Mouse (Mus musculus) forebrain, embryonic 16.5 days (tissue): ENCODE results near the gene Fam32a. TPM values are rescaled to one million over a fixed set of nuclear protein-coding genes. Genes with fewer than 3 reads are reported as not detected.

ENCODE experiments used
- ATAC-seq: fragments of 200-750 bp; cut with Nextera tagmentation; 2 replicates; pipeline ENCODE4 v1.8.0; 2017; ENCODE audit warnings: mild to moderate bottlenecking, moderate library complexity
- H3K27ac ChIP-seq: fragments of 300-500 bp; sonication (generic); 2 replicates; pipeline ENCODE4 v1.5.1; 2014; ENCODE audit warnings: low read length, control low read depth
- H3K27me3 ChIP-seq: fragments of 300-500 bp; sonication (generic); replicated peaks from 2 replicates; pipeline ENCODE4 v1.6.1; 2014; ENCODE audit warnings: low read length; ENCODE audit not compliant: control insufficient read depth, insufficient read depth
- H3K36me3 ChIP-seq: fragments of 300-500 bp; sonication (generic); 2 replicates; pipeline ENCODE4 v1.6.1; 2014; ENCODE audit not compliant: control insufficient read depth, insufficient read depth
- H3K4me1 ChIP-seq: fragments of 300-500 bp; sonication (generic); replicated peaks from 2 replicates; pipeline ENCODE4 v1.6.1; 2014; ENCODE audit warnings: low read length; ENCODE audit not compliant: control insufficient read depth, insufficient read depth
- H3K4me2 ChIP-seq: fragments of 300-500 bp; sonication (generic); 2 replicates; pipeline ENCODE4 v1.6.1; 2014; ENCODE audit warnings: mild to moderate bottlenecking, low read length, control low read depth
- H3K4me3 ChIP-seq: fragments of 300-500 bp; sonication (generic); replicated peaks from 2 replicates; pipeline ENCODE4 v1.5.1; 2014; ENCODE audit warnings: mild to moderate bottlenecking, low read length, control low read depth
- H3K9ac ChIP-seq: fragments of 300-500 bp; sonication (generic); replicated peaks from 2 replicates; pipeline ENCODE4 v1.6.1; 2014; ENCODE audit warnings: low read depth, low read length, control low read depth
- H3K9me3 ChIP-seq: fragments of 300-500 bp; sonication (generic); 2 replicates; pipeline ENCODE4 v1.6.1; 2016; ENCODE audit warnings: low read length; ENCODE audit not compliant: control insufficient read depth
- WGBS: fragments of 180-500 bp; shearing (Covaris S2); extraction: QIAGEN DNeasy Blood & Tissue Kit; methylation state at CpG from one replicate; pipeline ENCODE4 v1.1.7; 2014; 5-methylcytosine and 5-hydroxymethylcytosine counted together
- polyA plus RNA-seq: library from polyadenylated mRNA; unstranded; fragments of >200 nt; fragmentation: Nextera tagmentation; extraction: Ambion mirVana; gene quantifications from 2 replicates; pipeline ENCODE4 v1.2.1, GENCODE M21; 2015

Gene Fam32a
- polyA plus RNA-seq, 1 experiment from 2014 or later = 129 TPM

DNA sequence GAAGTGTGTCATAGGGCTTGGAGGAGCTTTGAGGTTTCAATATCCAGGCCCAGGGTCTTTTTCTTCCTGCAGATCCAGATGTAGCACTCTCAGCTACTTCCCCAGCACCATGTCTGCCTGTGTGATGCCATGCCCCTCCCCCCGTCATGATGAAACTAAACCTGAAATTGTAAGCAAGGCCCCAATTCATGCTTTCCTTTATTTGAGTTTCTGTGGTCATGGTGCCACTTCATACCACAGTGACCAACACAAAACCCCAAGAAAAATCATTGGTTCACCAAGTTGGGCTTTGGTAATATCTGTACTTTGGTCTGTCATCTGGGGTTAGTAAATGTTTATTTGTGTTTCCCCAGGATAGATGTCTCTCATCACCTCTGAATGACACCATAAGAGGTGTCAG is 10.9 kb upstream of the Fam32a start:
- ATAC-seq = no peak
- peaks cover 3% of the 10 kb centered on the region for H3K9me3 ChIP-seq
- 76% methylated on average over 1 of the region's 1 CpGs for WGBS

DNA sequence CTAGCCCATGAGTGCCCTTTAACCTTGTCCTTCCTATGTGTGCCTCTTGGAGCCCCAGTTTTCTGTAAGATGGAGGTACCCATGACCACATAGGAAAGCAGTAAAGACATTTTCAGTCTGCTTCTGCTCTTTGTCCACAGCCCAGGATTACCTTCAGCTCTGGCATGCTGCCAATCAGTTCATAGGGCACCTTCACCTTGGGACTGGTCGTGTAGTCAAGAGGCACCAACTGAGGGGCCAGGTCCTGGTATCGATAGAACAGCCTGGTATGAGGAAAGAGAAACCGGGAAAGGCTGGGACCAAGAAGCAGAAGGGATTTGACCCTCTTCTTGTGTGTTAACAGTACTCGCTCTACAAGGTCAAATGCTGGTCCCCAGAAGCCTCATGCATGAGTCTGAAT is 9.3 kb upstream of the Fam32a start:
- no peak for ATAC-seq
- Histone ChIP-seq H3K27ac (no peak overlapping the region), H3K27me3 (no peaks in the 10 kb centered on the region), H3K4me2 (no peak overlapping the region), H3K4me1 (no peaks in the 10 kb centered on the region), H3K9ac (no peak overlapping the region), H3K9me3 (no peaks in the 10 kb centered on the region), H3K4me3 (no peak overlapping the region), H3K36me3 (no peaks in the 10 kb centered on the region)
- WGBS = 80% methylated on average over 4 of the region's 4 CpGs

More for the DNA sequence above, 10.9 kb upstream of the Fam32a start:
- Histone ChIP-seq H3K27ac (no peak overlapping the region), H3K9ac (no peak overlapping the region), H3K36me3 (no peaks in the 10 kb centered on the region), H3K4me3 (no peak overlapping the region), H3K27me3 (no peaks in the 10 kb centered on the region), H3K4me1 (no peaks in the 10 kb centered on the region), H3K4me2 (no peak overlapping the region)

DNA sequence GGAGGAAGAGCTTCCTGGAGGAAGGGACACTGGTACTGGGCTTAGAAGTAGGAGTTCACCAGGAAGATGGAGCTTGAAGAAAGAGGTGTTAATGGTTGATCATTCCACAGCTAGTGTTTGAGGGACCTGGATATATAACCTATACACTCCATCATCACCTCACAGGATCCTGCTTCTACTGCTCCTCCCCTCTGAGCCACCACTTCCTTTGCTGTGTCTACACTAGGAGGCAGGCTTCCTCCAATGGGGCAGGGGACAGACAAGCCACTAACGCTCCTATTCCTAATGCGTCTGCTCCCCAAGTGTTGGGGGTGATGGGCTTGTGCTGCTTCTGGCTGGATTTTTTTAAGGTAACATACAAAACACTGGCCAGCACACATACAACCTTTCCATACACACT is 8.8 kb upstream of the Fam32a start:
- WGBS = 54% methylated on average over 2 of the region's 2 CpGs

GRCm38 (mm10) chr8:72211846-72212245 is 7.7 kb upstream of the Fam32a start:
- WGBS = 87% methylated on average over 1 of the region's 1 CpGs
- Histone ChIP-seq H3K27ac (no peak overlapping the region), H3K36me3 (no peaks in the 10 kb centered on the region), H3K4me1 (no peaks in the 10 kb centered on the region), H3K4me2 (no peak overlapping the region), H3K27me3 (no peaks in the 10 kb centered on the region), H3K4me3 (no peak overlapping the region), H3K9me3 (no peaks in the 10 kb centered on the region), H3K9ac (no peak overlapping the region)
- ATAC-seq = no peak

More for the DNA sequence above, 8.8 kb upstream of the Fam32a start:
- Histone ChIP-seq H3K27ac (no peak overlapping the region), H3K4me2 (no peak overlapping the region), H3K9me3 (no peaks in the 10 kb centered on the region), H3K4me1 (no peaks in the 10 kb centered on the region), H3K36me3 (no peaks in the 10 kb centered on the region), H3K27me3 (no peaks in the 10 kb centered on the region), H3K9ac (no peak overlapping the region), H3K4me3 (no peak overlapping the region)
- no peak for ATAC-seq

- Histone ChIP-seq H3K9ac (no peak within 1 kb of the TSS), H3K9me3 (no peaks in the 10 kb centered on the region)
These were observed 6.8 kb upstream of the Fam32a start, which contains the start of gene Cib3 for GRCm38 (mm10) chr8:72212751-72213150. Cib3 (minus strand) TSS chr8:72212837.

GRCm38 (mm10) chr8:72213536-72213935 is 6.0 kb upstream of the Fam32a start, which contains the start of gene Gm11034:
Gm11034 (minus strand) TSS chr8:72213636.
- H3K9me3 ChIP-seq = no peaks in the 10 kb centered on the region
- no peak within 1 kb of the TSS for H3K4me2 ChIP-seq
- WGBS = 74% methylated on average over 4 of the region's 4 CpGs
- no peak within 1 kb of the TSS for H3K4me3 ChIP-seq
- no peak within 1 kb of the TSS for H3K9ac ChIP-seq
- H3K36me3 ChIP-seq = no peaks in the 10 kb centered on the region
- no peaks in the 10 kb centered on the region for H3K4me1 ChIP-seq
- H3K27me3 ChIP-seq = no peaks in the 10 kb centered on the region
- no peak for ATAC-seq
- no peak within 1 kb of the TSS for H3K27ac ChIP-seq

More at GRCm38 (mm10) chr8:72212751-72213150, 6.8 kb upstream of the Fam32a start, which contains the start of gene Cib3:
- 57% methylated on average over 4 of the region's 4 CpGs for WGBS
- Histone ChIP-seq H3K4me2 (no peak within 1 kb of the TSS), H3K27me3 (no peaks in the 10 kb centered on the region), H3K27ac (no peak within 1 kb of the TSS), H3K4me3 (no peak within 1 kb of the TSS), H3K36me3 (no peaks in the 10 kb centered on the region), H3K4me1 (no peaks in the 10 kb centered on the region)
- ATAC-seq = no peak

DNA sequence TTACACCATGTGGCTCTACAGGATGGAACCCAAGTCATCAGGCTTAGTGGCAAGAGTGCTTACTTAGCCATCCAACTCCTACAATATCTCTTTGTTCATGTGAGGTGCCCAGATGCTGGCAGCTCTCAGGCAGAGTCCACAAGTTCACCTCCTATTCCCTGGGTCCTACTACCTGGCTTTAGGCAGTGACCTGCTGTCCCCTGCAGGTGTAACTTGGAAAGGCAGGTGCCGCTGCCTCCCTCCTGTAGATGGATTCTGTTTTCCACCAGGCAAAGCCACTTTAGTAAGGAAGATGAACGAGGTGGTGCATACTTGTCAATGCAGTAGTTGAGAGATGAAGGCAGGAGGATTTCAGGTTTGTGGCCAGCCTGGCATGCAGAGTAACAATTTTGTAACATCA is 4.5 kb upstream of the Fam32a start:
- Histone ChIP-seq H3K9me3 (no peaks in the 10 kb centered on the region), H3K27me3 (no peaks in the 10 kb centered on the region), H3K27ac (no peak overlapping the region), H3K9ac (no peak overlapping the region), H3K36me3 (no peaks in the 10 kb centered on the region), H3K4me3 (no peak overlapping the region), H3K4me2 (no peak overlapping the region), H3K4me1 (no peaks in the 10 kb centered on the region)
- 43% methylated on average over 2 of the region's 2 CpGs for WGBS
- ATAC-seq = no peak

DNA sequence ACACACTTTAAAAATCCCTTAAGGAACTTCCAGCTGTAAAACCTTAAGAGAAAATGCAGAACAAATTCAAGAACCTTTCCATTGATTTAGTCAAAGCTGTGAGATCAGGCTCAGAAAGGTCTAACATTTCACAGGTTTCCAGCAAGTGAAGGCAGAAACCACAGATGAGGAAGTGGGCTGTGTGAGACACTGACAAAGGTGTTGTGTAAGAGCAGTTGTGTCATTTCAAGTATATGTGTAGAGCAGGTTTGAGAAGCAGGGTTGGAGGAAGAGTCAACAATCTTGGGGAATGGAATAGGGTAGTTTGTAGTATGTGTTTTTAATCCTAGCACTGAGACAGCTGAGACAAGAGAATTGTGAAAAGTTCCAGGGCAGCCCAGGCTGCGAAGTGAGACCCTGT is 3.7 kb upstream of the Fam32a start:
- no peak for ATAC-seq
- WGBS = 38% methylated on average over 1 of the region's 1 CpGs
- H3K4me2 ChIP-seq = no peak overlapping the region
- H3K27me3 ChIP-seq = no peaks in the 10 kb centered on the region
- H3K4me1 ChIP-seq = peaks cover 8% of the 10 kb centered on the region
- H3K36me3 ChIP-seq = no peaks in the 10 kb centered on the region
- H3K27ac ChIP-seq = no peak overlapping the region
- no peak overlapping the region for H3K4me3 ChIP-seq
- H3K9ac ChIP-seq = no peak overlapping the region
- no peaks in the 10 kb centered on the region for H3K9me3 ChIP-seq

DNA sequence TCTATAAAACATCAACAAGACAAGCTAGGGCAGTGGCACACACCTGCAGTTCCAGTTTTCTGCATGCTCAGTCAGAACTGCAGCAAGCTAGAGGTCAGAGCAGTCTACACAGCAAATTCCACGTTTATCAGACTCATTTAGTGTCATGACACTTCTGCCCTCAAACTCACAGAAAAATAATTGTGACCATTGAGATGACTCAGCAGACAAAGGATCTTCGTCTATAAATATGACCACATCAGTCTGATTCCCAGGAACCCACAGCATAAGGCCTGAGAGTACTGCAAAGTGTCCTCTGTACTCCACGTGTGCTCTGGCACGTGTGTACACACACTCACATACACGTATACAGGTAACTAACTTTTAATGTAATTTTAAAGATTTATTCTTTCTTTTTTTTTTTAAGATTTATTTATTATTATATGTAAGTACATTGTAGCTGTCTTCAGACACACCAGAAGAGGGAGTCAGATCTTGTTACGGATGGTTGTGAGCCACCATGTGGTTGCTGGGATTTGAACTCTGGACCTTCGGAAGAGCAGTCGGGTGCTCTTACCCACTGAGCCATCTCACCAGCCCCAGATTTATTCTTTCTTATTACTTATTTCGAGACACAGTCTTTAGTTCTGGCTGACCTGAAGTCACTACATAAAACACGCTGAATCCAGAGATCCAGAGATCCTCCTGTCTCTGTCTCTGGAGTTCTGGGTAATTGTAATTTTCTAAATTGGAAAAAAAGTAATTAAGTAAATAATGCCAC is 569 bp upstream of the Fam32a start:
- 80% methylated on average over 9 of the region's 10 CpGs for WGBS

More for the DNA sequence above, 569 bp upstream of the Fam32a start:
- H3K9ac ChIP-seq = no peak overlapping the region
- H3K4me2 ChIP-seq = peak overlapping the region; percentile 82
- peak overlapping the region; percentile 83 for H3K4me3 ChIP-seq
- peaks cover 19% of the 10 kb centered on the region for H3K36me3 ChIP-seq
- peaks cover 11% of the 10 kb centered on the region for H3K4me1 ChIP-seq
- H3K27ac ChIP-seq = no peak overlapping the region
- ATAC-seq = peak; percentile 13; the same call in 1 of the 2 replicates
- no peaks in the 10 kb centered on the region for H3K27me3 ChIP-seq
- no peaks in the 10 kb centered on the region for H3K9me3 ChIP-seq
